Mouse (Mus musculus) neural tube, embryonic 10.5 days (tissue): ENCODE data around the gene Sppl2a.
A peak's percentile ranks its signal among the peaks of the same experiment; 100 is the strongest.
"Not testable (repeated sequence)": the region's sequence is repeated elsewhere in the genome, so short reads cannot be mapped to it uniquely, and the experiment has no call there.

Source experiments
- DNase-seq: peaks from one replicate; pipeline ENCODE4 v3.0.0-alpha.2; 2017; ENCODE audit warnings: low spot score; ENCODE audit errors: extremely low spot score

Gene Sppl2a

GRCm38 (mm10) chr2:126932897-126933641 is at the start of gene Sppl2a:
Gene Sppl2a (minus strand): TSS chr2:126933235.
- DNase-seq, result peak; percentile 89

- no peak for DNase-seq
Observed at GRCm38 (mm10) chr2:126977428-126977827, 44.4 kb upstream of the Sppl2a start.

- no peak for DNase-seq
Observed at GRCm38 (mm10) chr2:126961696-126962095, 28.7 kb upstream of the Sppl2a start.

- DNase-seq, result no peak
Observed at GRCm38 (mm10) chr2:126955671-126956070, 22.6 kb upstream of the Sppl2a start.

- no peak for DNase-seq
Observed at GRCm38 (mm10) chr2:126951085-126951484, 18.1 kb upstream of the Sppl2a start.

GRCm38 (mm10) chr2:126950453-126950852 is 17.4 kb upstream of the Sppl2a start:
- DNase-seq, result no peak

- no peak for DNase-seq
Observed at GRCm38 (mm10) chr2:126949856-126950255, 16.8 kb upstream of the Sppl2a start.

- DNase-seq, result not testable (repeated sequence)
Observed at GRCm38 (mm10) chr2:126949297-126949696, 16.3 kb upstream of the Sppl2a start.

GRCm38 (mm10) chr2:126948231-126948630 is 15.2 kb upstream of the Sppl2a start:
- DNase-seq, result no peak

GRCm38 (mm10) chr2:126947646-126948045 is 14.6 kb upstream of the Sppl2a start:
- DNase-seq, result no peak

GRCm38 (mm10) chr2:126943211-126943610 is 10.2 kb upstream of the Sppl2a start:
- DNase-seq, result no peak

GRCm38 (mm10) chr2:126940314-126940866 is 7.4 kb upstream of the Sppl2a start:
- no peak for DNase-seq

GRCm38 (mm10) chr2:126938069-126938468 is 5.0 kb upstream of the Sppl2a start:
- DNase-seq, result no peak

- DNase-seq, result no peak
Observed at GRCm38 (mm10) chr2:126933921-126934320, 886 bp upstream of the Sppl2a start.

GRCm38 (mm10) chr2:126932261-126932896 is 656 bp downstream of the Sppl2a start:
- DNase-seq, result no peak

- no peak for DNase-seq
Observed at GRCm38 (mm10) chr2:126931784-126932183, 1.3 kb downstream of the Sppl2a start.

GRCm38 (mm10) chr2:126928681-126929080 is 4.4 kb downstream of the Sppl2a start:
- DNase-seq, result no peak

- DNase-seq, result no peak
Observed at GRCm38 (mm10) chr2:126920358-126921060, 12.5 kb downstream of the Sppl2a start.

GRCm38 (mm10) chr2:126916236-126916635 is 16.8 kb downstream of the Sppl2a start:
- DNase-seq, result no peak

- DNase-seq, result no peak
Observed at GRCm38 (mm10) chr2:126914096-126914495, 18.9 kb downstream of the Sppl2a start.

GRCm38 (mm10) chr2:126904162-126904561 is 28.9 kb downstream of the Sppl2a start:
- no peak for DNase-seq

- DNase-seq, result no peak
Observed at GRCm38 (mm10) chr2:126897511-126897910, 35.5 kb downstream of the Sppl2a start.
